Mouse (Mus musculus) stomach, postnatal 0 days (tissue): ENCODE measurements at regions not wholly inside any gene's neighbourhood (a gene's known extent, or its start where the extent isn't known, plus 50 kb on each side); places are given as distances from the start of the nearest gene placed in this dataset.

ENCODE experiments used
- CTCF ChIP-seq: IDR thresholded peaks from 2 replicates; pipeline ENCODE4 v1.5.1; 2016; ENCODE audit warnings: antibody characterized with exemption, low read depth, mild to moderate bottlenecking, moderate library complexity
- EP300 ChIP-seq: optimal IDR thresholded peaks from 2 replicates; pipeline ENCODE3; 2016; ENCODE audit warnings: antibody characterized with exemption

DNA sequence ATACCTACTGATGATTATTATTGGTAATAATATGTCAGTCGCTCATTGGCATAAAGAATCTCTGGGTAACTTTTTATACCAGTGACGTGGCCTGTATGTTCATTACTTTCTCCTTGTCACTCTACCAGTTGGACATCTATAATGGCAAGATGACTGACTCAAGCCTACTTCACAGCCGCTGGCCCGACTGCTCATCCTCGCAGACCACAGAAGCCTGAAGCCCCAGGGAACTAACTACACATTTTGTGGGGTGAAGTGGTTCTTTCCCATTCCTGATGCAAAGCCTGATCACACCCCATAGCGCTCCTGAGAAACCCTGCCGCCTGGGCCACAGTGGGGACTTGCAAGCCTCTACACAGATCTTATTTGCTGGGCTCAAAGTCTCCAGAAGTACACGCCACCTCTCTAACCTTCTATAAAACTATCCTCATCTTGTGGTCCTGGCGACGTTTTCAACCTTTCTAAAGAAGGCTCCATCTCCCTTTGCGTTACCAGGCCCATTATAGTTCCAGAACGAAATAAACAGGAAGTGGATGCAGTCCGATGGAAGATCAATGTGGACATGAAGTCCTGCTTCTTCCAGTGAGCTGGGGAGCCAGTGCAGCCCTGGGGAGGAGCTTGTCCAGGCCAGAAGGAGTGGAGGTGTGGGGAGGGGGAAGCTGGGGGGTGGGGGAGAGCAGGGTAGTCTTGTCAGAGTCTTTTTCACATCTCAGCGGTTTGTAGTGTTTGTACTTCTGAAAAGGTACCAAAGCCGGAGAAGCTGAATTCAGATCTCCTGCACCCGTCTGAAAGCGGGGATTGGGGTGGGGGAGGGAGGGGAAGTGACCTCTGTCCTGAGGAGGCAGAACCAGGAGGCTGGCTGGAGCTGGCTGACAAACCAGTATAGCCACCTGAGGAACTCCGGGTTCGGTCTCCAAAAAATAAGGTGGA, 84.9 kb downstream of the Irs2 start:
- TF ChIP-seq CTCF (no peak), EP300 (no peak)
